Mouse (Mus musculus): ENCODE measurements around the gene Ntn5. TPM values are rescaled to one million over a fixed set of nuclear protein-coding genes. Genes with fewer than 3 reads are reported as not detected.

The Ntn5 gene
- polyA plus RNA-seq, 1 experiment from 2014 or later, result 0.30 TPM

- ATAC-seq (ENCODE audit: insufficient read depth) (no peak), DNase-seq (no peak)
- 78% methylated on average over 10 of the region's 10 CpGs for WGBS
- H3K27me3 ChIP-seq (ENCODE audit: insufficient read depth, low read length), result no peaks in the 10 kb centered on the region
- no peak overlapping the region for H3K27ac ChIP-seq (ENCODE audit: low read depth)
- TF ChIP-seq CTCF (IDR thresholded peaks at IDR 0.05; ENCODE audit: low read depth), result no peak
- peak overlapping the region; percentile 99 for H3K4me2 ChIP-seq
- H3K4me1 ChIP-seq (ENCODE audit: insufficient read depth), result peaks cover 13% of the 10 kb centered on the region; the same call in 1 of the 2 replicates
- H3K9ac ChIP-seq, result peak overlapping the region; percentile 99
- H3K9me3 ChIP-seq (ENCODE audit: low read depth, low read length), result no peaks in the 10 kb centered on the region
- H3K36me3 ChIP-seq (ENCODE audit: insufficient read depth), result peaks cover 56% of the 10 kb centered on the region
- H3K4me3 ChIP-seq (ENCODE audit: low read depth, low read length), result peak overlapping the region; percentile 98
Observed at GRCm38 (mm10) chr7:45719180-45719579, 35.4 kb downstream of the Ntn5 start.

GRCm38 (mm10) chr7:45719738-45720412 is 36.1 kb downstream of the Ntn5 start:
- Histone ChIP-seq H3K4me1 (ENCODE audit: insufficient read depth) (peaks cover 13% of the 10 kb centered on the region; the same call in 1 of the 2 replicates), H3K27ac (ENCODE audit: low read depth) (no peak overlapping the region), H3K27me3 (ENCODE audit: insufficient read depth, low read length) (no peaks in the 10 kb centered on the region), H3K9me3 (ENCODE audit: low read depth, low read length) (no peaks in the 10 kb centered on the region), H3K4me3 (ENCODE audit: low read depth, low read length) (peak overlapping the region; percentile 98), H3K9ac (peak overlapping the region; percentile 99), H3K4me2 (peak overlapping the region; percentile 99), H3K36me3 (ENCODE audit: insufficient read depth) (peaks cover 63% of the 10 kb centered on the region)
- DNase-seq (no peak), ATAC-seq (ENCODE audit: insufficient read depth) (no peak)
- 85% methylated on average over 15 of the region's 16 CpGs for WGBS
- no peak for TF ChIP-seq CTCF (IDR thresholded peaks at IDR 0.05; ENCODE audit: low read depth)

DNA sequence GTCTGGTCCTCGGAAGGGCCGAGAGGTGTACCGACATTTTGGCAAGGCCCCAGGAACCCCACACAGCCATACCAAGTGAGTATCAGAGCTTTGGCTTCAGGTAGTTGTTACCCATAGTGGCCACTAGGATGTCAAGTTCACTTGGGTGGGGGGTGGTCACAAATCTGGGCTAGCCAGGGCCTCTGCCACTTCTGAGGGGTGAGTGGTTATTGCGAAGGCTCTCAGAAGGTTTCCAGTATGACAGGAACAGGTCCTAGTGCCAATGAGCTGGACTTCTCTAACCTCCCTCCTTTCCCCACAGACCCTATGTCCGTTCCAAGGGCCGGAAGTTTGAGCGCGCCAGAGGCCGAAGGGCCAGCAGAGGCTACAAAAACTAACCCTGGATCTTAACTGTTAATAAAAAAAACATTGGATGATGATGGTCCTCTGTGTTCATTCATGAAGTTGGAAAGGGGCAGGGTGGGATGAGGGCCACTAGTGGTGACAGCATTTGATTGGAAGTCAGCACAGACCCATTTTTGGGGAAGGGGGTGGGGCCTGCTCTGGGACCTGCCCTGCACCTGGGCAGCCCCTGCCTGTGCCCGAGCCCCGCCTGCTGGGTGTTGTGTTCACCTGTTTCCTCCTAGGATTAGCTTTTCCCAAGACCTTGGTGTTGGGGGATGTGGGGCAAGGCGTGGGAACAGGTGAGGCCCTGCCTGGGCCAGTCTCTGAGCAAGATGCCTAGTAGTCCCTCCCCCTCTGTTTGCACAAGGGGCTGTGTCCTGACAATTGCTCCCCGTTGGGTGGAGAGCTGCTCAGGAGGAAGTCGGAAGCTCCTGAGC is 36.8 kb downstream of the Ntn5 start, which contains the start of gene Fam83e:
Gene Fam83e, plus strand, starts transcription at position 800 of the 821 bp plus-strand sequence.
- Histone ChIP-seq H3K4me1 (ENCODE audit: insufficient read depth) (peaks cover 11% of the 10 kb centered on the region; the same call in 1 of the 2 replicates), H3K36me3 (ENCODE audit: insufficient read depth) (peaks cover 70% of the 10 kb centered on the region), H3K27me3 (ENCODE audit: insufficient read depth, low read length) (no peaks in the 10 kb centered on the region), H3K4me2 (peak within 1 kb of the TSS; percentile 99; the same call in 1 of the 2 replicates), H3K9ac (0 out of 2 replicates have a peak within 1 kb of the TSS, but pooled peaks have one; percentile 3), H3K27ac (ENCODE audit: low read depth) (0 out of 2 replicates have a peak within 1 kb of the TSS, but pooled peaks have one; percentile 36), H3K9me3 (ENCODE audit: low read depth, low read length) (no peaks in the 10 kb centered on the region), H3K4me3 (ENCODE audit: low read depth, low read length) (no peak within 1 kb of the TSS)
- DNase-seq (no peak), ATAC-seq (ENCODE audit: insufficient read depth) (no peak)
- TF ChIP-seq CTCF (IDR thresholded peaks at IDR 0.05; ENCODE audit: low read depth), result peak; percentile 40
- 79% methylated on average over 14 of the region's 14 CpGs for WGBS

DNA sequence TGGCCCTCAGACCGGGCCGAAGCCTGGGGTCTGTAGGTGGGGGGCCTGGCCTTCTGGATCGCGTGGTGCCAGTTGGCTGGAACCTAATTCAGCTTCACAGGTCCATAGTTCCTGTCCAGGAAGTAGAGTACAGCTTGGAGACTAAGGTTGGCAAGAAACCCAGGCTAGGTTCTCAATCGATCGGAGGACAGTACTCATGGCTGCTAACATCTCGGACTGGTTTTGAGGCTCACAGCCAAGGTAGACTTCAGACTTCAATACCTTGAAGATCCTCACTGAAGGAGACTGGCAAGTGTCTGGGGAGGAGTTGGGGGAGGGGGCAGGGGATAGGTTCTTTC is 37.4 kb downstream of the Ntn5 start:
- H3K27me3 ChIP-seq (ENCODE audit: insufficient read depth, low read length), result no peaks in the 10 kb centered on the region
- TF ChIP-seq CTCF (IDR thresholded peaks at IDR 0.05; ENCODE audit: low read depth), result no peak
- 0 out of 2 replicates have a peak overlapping the region, but pooled peaks have one; percentile 3 for H3K9ac ChIP-seq
- no peaks in the 10 kb centered on the region for H3K9me3 ChIP-seq (ENCODE audit: low read depth, low read length)
- H3K4me2 ChIP-seq, result no peak overlapping the region
- no peak overlapping the region for H3K4me3 ChIP-seq (ENCODE audit: low read depth, low read length)
- DNase-seq (no peak), ATAC-seq (ENCODE audit: insufficient read depth) (no peak)
- 0 out of 2 replicates have a peak overlapping the region, but pooled peaks have one; percentile 36 for H3K27ac ChIP-seq (ENCODE audit: low read depth)
- H3K4me1 ChIP-seq (ENCODE audit: insufficient read depth), result peaks cover 10% of the 10 kb centered on the region; the same call in 1 of the 2 replicates
- H3K36me3 ChIP-seq (ENCODE audit: insufficient read depth), result peaks cover 75% of the 10 kb centered on the region
- WGBS, result 72% methylated on average over 7 of the region's 7 CpGs

DNA sequence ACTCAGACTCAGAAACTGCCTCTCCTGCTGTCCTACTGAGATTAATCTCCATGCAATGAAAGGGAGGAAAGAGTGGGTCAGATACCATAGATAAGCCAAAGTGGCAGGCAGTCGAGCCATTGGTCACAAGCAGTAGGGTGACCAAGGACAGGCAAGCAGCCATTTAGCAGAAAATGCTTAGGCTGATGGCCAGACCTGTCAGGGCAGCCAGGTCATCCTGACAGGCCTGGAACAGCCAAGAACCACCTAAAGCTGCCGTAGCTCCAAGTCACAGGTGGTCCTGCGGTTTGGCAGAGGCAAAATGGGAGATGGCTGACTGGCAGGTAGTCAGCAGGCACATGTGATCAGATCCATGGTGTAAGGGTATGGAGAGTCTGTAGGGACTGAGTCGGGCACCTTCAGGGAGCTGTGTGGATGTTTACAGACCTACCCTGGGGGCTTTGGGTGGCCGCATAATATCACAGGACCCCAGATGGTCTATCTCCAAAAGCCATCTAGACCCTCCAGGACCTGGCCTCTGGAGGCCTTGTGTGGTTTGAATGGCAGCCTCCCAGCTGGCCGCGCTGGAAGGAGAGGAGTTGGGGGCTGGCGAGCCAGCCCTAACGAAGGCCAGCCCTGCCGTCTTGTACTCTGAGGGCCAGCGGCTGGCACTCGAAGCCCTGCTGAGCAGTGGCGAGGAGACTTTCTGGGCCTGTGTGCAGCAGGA is 38.0 kb downstream of the Ntn5 start:
- ATAC-seq (ENCODE audit: insufficient read depth) (no peak), DNase-seq (no peak)
- Histone ChIP-seq H3K27me3 (ENCODE audit: insufficient read depth, low read length) (no peaks in the 10 kb centered on the region), H3K9ac (no peak overlapping the region), H3K9me3 (ENCODE audit: low read depth, low read length) (no peaks in the 10 kb centered on the region), H3K4me1 (ENCODE audit: insufficient read depth) (peaks cover 5% of the 10 kb centered on the region; the same call in 1 of the 2 replicates), H3K27ac (ENCODE audit: low read depth) (0 out of 2 replicates have a peak overlapping the region, but pooled peaks have one; percentile 36), H3K36me3 (ENCODE audit: insufficient read depth) (peaks cover 81% of the 10 kb centered on the region), H3K4me3 (ENCODE audit: low read depth, low read length) (no peak overlapping the region), H3K4me2 (no peak overlapping the region)
- whole genome bisulfite sequencing, result 58% methylated on average over 13 of the region's 13 CpGs
- TF ChIP-seq CTCF (IDR thresholded peaks at IDR 0.05; ENCODE audit: low read depth), result no peak

- H3K27me3 ChIP-seq (ENCODE audit: insufficient read depth, low read length), result no peaks in the 10 kb centered on the region
- 67% methylated on average over 13 of the region's 13 CpGs for WGBS
- no peak overlapping the region for H3K27ac ChIP-seq (ENCODE audit: low read depth)
- no peak overlapping the region for H3K9ac ChIP-seq
- H3K4me2 ChIP-seq, result no peak overlapping the region
- no peaks in the 10 kb centered on the region for H3K9me3 ChIP-seq (ENCODE audit: low read depth, low read length)
- no peak overlapping the region for H3K4me3 ChIP-seq (ENCODE audit: low read depth, low read length)
- peaks cover 86% of the 10 kb centered on the region for H3K36me3 ChIP-seq (ENCODE audit: insufficient read depth)
- DNase-seq (no peak), ATAC-seq (ENCODE audit: insufficient read depth) (no peak)
- TF ChIP-seq CTCF (IDR thresholded peaks at IDR 0.05; ENCODE audit: low read depth), result no peak
- 0 out of 2 replicates have a peak, but pooled peaks cover 5% of the 10 kb centered on the region for H3K4me1 ChIP-seq (ENCODE audit: insufficient read depth)
Observed at GRCm38 (mm10) chr7:45722348-45722713, 38.5 kb downstream of the Ntn5 start.
